Mouse (Mus musculus): ENCODE measurements around the gene Mbd5.
A peak's percentile ranks its signal among the peaks of the same experiment; 100 is the strongest.

DNA sequence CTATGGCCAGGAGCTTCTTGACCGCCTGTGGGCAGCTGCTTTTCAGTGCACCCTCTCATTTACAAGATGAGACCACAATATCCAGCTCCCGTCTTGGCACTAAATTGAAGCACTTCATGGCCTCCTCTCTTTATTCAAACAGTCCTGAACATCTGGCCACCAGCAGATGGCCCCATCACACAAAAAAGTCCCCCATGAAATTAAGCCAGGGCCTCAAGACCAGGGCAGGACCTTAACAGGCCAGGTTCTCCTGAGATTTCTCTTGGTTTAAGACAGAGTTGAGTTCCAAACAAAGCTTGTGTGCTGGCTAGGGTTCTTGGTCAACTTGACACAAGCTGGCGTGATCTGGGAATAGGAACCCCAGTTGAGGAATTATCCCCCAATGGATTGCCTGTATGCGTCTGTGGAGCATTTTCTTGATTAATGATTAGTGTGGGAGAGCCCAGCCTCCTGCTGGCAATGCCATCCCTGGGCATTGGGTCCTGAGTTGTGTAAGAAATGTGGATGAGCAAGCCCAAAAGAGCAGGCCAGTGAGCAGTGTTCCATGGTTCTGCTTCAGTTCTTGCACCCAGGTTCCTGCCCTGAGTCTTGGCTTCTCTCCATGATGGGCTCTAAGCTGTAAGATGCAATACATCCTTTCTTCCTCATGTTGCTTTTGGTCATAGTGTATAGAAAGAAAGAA, 409.7 kb downstream of the Mbd5 start:
- TF ChIP-seq CTCF (IDR thresholded peaks at IDR 0.05; ENCODE audit: control insufficient read depth, insufficient read depth, low read length), result peak; percentile 31; the same call in 1 of the 2 replicates
- TF ChIP-seq POLR2A (IDR thresholded peaks at IDR 0.05; ENCODE audit: borderline replicate concordance, control insufficient read depth, low read depth, low read length), result no peak

Data from bone marrow, adult 2 months (tissue).